Mouse (Mus musculus) frontal cortex, postnatal 10 days (tissue): ENCODE data around the gene Nat8f6.
A peak's percentile ranks its signal among the peaks of the same experiment; 100 is the strongest.
"Not testable (repeated sequence)": the region's sequence is repeated elsewhere in the genome, so short reads cannot be mapped to it uniquely, and the experiment has no call there.

Experiments
- DNase-seq, 2 experiments: peaks; one replicate each; pipeline ENCODE4 v3.0.0; 2022; ENCODE audit warnings: low spot score in 2 of 2, mixed read lengths in 1 of 2

Nat8f6 gene

DNA sequence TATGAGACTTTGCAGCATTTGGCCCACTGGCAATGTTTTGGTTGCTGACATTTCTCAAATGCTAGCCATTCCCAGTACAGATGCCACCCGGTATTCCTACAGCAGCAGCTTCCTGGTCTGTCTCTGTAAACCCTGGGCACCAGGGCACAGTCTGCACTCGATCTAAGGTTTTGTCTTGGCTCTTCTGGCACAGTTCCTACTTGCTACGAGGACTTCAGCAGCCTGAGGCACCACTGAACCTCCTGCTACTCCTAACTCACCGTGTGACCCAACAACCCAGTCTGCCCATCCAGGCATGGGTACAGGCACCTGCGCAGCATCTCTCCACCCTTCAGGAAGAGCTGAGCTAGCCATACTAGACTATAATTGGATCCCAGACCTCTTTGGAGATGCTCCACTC lies 15.3 kb upstream of the Nat8f6 start:
- DNase-seq: not testable (repeated sequence)

DNA sequence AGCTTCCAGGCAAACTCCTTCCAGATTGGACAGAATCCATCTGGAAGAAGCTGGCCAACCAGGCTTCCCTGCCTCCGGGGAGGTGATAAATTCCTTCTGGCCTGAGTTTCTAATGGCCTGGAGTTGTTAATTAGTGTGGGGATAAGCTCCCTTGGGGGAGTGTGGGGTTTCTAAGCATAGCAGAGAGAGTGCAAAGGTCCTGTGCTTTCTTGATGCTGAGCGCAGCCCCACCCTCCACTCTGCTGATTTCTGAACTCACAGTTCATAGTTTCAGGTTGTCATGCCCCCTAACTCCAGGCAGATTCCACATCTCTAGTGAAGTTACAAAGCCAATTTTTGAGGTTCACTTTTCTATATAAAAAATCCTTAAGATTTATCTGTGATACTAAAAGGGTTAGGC lies 14.3 kb upstream of the Nat8f6 start:
- DNase-seq: not testable (repeated sequence)

DNA sequence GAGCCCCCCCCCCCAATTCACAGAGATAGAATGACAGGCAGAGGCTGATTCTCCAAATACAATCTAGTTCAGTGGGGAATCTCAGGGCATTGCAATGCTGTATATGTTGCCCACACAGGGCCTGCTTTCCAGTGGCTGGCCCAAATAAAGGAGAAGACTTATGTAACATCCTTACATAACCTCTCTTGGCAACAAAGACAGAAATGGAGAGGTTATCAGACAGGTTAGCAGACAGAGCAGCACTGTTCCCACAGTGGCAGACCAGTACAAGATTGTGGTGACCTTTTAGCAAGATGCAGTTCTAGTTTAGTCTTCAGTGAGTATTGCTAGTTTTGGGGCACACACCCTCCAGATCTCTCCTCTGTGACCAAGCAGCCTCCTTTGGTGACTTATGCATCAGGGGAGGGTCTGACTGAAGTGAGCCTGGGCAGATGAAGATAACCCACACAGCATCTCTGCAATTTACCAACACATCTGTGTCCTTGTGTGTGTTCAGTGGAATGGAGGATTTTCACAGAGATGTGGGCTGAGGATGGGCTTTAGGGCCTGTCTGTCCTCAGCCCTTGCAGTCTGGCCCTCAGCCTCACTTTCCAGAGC lies 13.8 kb upstream of the Nat8f6 start:
- not testable (repeated sequence) for DNase-seq

DNA sequence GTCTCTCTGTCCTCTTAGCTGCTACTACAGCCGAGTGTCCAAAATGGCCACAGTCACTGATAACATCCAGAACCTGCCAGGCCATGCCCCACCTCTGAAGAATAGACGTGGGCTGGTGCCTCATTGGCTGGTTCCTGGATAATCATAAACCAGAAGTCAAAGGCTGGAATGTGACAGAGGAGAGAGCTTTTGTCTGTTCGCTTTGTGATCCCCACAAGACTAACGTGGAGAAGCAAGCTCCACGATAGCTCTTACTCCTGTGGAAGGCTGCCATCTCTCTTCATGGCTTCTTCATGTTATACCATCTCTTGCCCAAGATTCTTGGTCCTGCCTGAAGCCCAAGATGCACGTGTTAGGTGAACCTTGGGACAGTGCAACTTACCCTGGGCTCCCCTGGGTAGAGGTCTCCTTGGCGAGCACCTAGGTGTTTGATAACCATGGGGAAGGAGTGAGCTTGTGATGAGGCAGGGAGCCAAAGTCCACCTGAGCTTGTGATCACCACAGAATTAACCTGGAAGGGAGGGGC lies 11.1 kb upstream of the Nat8f6 start, which contains the start of gene Nat8:
Gene Nat8 (minus strand): TSS at position 287 of the 526 bp plus-strand sequence.
- no peak for DNase-seq

DNA sequence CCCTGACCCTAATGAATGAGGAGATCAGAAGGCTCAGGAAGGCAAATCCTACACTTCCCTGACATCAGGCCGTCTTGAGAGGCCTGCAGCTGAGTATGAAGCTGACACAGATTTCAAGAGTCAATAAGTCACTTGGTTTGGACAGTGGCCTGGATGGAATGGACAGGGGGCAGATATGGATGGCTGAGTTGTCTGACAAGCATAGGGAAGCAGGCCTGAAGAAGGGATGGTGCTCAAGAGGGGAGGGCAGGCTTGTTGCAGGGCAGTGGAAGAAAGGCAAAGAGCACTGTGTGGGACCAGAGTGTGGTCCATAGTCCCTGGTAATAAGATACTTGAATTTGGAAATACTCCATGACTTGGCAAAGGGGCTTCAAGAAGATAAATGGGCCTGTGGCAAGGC lies 8.7 kb upstream of the Nat8f6 start:
- no peak for DNase-seq

DNA sequence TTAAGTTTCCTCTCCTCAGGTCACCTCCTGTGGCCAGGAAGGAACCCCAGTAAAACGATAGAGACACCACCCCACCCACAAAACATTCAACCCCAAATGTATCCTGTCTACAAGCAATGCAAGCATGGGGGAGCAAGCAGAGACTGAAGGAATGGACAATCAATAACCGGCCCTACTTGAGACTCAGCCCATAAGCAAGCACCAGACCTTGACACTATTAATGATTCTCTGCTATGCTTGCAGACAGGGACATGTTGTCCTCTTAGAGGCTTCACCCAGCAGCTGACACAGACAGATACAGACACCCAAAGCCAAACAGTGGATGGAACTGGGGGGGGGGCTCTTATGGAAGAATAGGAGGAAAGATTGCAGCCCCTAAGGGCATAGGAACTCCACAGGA lies 5.1 kb upstream of the Nat8f6 start:
- DNase-seq: no peak

DNA sequence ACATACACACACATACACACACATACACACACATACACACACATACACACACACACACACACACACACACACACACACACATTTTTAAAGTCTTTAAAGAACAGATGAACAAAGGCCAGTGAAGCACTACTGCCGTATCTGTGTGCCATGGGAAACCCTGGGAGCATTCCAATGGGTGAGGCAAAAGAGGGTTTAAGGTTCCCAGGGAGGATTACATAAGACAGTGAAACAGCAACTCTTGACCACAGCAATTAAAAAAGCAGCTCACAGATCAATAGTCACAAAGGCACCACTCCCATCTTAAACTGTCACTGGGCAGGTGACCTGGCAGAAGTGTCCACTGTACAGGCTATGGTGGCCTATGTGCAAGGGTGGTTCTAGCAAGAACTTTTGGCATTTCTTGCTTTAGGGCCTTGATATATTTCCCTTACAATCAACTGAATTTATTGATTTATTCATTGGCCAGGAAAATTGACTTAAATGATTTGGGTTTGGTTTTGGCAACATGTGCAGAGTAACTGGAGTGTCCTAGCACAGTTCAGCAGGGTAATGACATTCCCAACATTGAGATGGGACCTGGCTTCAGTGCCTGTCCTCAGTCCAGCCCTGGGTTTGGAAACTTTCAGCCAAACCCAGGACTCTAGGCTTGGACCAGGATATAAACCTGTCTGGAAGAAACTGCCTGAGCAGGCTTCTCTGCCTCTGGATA lies 2.8 kb upstream of the Nat8f6 start:
- no peak for DNase-seq

DNA sequence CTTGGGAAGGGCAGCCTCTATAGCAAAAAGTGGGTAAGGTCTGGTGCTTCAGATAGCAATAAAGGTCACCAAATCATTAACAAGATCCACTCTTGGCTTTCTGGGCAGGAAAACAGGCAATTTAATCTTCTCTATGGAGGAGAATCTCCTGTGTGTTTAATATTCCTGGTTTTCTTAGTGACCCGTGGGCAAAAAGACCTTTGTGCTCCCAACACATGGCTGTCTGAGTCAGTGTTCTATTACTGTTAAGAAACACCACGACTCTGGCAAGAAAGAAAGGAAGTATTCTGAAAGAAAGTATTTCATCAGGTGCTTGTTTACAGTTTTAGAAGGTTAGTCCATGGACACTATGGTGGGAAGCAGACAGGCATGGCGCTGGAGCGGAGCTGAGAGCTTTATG lies 1.5 kb upstream of the Nat8f6 start:
- DNase-seq: no peak

DNA sequence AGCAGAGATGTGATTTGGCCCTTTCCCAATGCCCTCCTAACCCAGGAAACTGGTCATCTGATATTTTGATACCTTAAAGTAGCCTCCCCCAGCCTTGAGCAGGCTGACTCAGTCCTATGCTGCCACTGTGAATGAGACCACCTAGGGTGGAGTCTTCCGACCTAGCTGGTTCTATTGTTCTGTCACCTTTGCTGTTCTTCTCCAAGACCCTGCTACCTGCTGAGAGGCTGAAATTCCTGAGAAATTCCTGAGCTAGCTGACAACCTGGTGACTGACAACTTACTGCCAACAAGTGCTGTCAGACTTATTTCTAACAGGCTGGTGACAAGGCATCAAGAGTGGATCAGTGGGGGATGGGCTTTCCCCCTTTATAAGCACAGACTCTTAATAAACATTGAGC lies 2.4 kb downstream of the Nat8f6 start:
- DNase-seq: no peak

DNA sequence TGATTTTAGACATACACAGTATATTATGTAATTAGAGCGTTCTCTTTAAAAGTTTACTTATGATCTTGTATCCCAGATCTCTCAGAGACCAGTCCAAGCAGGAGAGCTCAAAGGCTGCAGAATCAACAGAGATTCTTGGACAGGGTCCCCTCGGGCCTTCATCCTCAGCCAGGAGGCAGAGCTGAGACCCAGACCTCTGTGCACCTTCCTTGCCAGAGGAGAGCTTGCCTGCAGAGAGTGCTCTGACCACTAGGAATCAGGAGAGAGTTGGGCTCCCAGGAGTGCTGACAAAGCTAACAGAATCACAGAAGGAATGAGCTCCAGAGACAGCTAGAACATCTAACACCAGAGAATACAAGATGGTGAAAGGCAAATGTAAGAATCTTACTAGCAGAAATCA lies 7.4 kb downstream of the Nat8f6 start:
- DNase-seq: no peak

DNA sequence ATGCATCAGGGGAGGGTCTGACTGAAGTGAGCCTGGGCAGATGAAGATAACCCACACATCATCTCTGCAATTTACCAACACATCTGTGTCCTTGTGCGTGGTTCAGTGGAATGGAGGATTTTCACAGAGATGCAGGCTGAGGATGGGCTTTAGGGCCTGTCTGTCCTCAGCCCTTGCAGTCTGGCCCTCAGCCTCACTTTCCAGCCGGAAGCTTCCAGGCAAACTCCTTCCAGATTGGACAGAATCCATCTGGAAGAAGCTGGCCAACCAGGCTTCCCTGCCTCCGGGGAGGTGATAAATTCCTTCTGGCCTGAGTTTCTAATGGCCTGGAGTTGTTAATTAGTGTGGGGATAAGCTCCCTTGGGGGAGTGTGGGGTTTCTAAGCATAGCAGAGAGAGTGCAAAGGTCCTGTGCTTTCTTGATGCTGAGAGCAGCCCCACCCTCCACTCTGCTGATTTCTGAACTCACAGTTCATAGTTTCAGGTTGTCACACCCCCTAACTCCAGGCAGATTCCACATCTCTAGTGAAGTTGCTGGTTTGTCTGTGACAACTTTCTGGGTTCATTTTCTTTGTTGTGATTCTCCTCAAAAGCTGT lies 9.7 kb downstream of the Nat8f6 start:
- DNase-seq: not testable (repeated sequence)

DNA sequence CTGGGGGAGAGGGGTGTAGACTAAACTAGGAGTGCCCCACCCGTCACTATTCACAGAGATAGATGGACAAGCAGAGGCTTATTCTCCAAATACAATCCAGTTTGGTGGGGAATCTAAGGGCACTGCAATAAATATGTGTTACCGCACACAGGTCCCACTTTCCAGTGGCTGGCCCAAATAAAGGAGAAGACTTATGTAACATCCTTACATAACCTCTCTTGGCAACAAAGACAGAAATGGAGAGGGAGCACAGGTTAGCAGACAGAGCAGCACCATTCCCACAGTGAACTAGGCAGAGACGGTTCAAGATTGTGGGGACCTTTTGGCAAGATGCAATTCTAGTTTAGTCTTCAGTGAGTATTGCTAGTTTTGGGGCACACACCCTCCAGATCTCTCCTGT lies 10.2 kb downstream of the Nat8f6 start:
- DNase-seq: not testable (repeated sequence)

DNA sequence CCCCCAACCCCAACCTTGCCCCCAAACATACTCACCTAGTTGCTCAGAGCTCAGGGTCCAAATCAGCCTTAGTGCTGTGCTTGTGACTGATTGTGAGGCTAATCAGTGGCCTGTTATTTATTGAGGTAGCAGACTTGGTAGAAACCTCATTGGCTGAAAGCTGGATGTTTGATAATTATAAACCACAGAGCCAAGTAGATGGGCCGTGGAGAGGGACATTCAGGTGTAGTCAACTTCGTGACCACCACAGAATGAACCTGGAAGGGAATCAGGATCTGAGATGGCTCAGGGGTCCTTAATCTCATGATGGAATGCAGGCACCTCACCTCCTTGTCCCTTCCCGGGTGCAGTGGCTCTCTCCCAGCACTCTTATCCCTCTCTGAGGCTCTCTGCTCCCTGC lies 11.0 kb downstream of the Nat8f6 start:
- DNase-seq: not testable (repeated sequence)

DNA sequence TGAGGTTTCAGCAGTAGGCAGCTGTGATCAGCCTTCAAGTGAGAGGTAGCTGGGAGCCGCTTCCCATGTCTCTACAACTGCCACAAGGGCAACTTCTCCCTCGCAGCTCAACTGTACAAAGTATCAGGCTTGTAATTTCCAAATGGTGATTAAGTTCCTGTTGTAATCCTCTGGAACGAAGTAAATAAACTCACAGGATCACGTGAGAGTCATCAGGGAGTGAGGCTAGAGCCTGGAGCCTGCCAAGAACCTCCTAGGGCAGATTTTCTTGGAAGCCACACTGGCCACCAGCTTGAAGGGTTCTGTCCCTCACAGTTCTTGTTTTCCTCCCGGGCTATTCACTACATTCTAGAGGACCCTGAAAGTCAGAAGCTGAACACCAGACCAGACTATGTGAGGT lies 17.6 kb downstream of the Nat8f6 start:
- DNase-seq: not testable (repeated sequence)

DNA sequence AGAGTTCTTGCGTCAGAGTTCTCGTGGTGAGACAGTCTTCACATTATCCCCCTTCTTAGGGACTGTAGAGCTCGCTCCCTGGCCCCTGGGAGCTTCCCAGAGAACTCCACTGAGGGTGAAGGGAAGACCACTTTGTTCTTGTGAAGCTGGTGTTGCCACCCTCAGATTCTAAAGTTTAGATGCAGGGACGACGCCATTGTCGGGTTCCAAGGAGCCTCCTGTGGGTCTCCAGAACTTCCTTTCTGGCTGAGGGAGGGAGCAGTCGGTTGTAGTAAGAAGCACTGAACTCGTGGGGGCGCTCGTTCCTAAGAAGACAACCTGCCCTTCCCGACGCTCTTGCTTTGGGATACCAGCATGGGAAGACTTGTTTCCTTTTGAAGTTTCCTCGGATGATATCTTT lies 55.2 kb downstream of the Nat8f6 start, which contains the start of gene Nat8f3:
Gene Nat8f3 (minus strand): TSS at position 223 of the 400 bp plus-strand sequence.
- peak in 1 of 2 experiments; percentile 3 for DNase-seq

DNA sequence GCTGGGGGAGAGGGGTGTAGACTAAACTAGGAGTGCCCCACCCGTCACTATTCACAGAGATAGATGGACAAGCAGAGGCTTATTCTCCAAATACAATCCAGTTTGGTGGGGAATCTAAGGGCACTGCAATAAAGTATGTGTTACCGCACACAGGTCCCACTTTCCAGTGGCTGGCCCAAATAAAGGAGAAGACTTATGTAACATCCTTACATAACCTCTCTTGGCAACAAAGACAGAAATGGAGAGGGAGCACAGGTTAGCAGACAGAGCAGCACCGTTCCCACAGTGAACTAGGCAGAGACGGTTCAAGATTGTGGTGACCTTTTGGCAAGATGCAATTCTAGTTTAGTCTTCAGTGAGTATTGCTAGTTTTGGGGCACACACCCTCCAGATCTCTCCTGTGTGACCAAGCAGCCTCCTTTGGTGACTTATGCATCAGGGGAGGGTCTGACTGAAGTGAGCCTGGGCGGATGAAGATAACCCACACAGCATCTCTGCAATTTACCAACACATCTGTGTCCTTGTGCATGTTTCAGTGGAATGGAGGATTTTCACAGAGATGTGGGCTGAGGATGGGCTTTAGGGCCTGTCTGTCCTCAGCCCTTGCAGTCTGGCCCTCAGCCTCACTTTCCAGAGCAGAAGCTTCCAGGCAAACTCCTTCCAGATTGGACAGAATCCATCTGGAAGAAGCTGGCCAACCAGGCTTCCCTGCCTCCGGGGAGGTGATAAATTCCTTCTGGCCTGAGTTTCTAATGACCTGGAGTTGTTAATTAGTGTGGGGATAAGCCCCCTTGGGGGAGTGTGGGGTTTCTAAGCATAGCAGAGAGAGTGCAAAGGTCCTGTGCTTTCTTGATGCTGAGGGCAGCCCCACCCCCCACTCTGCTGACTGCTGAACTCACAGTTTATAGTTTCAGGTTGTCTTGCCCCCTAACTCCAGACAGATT lies 57.4 kb downstream of the Nat8f6 start:
- not testable (repeated sequence) for DNase-seq

DNA sequence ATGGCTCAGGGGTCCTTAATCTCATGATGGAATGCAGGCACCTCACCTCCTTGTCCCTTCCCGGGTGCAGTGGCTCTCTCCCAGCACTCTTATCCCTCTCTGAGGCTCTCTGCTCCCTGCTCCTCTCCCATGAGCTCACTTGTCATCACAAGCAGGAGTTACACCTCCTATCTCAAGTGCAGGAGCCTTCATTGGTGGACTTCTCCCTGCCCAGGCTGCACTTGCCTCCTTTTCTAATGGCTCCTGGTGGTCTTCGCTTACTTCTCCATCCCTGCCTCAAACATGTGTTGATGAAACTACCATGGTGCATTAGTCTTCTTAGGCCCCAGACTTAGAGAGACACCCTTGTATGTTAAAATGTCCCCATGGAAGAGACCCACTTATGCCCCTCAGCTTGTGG lies 58.1 kb downstream of the Nat8f6 start:
- not testable (repeated sequence) for DNase-seq
